Mouse (Mus musculus) mouse embryonic stem cell (cell line): Measurements from ENCODE around the gene Dgkz.

Experiments used
- in situ Hi-C, 2 experiments: fragments of 300-500 bp; cut with MboI; formaldehyde crosslinking; loops; 1 replicate in 1 of 2; 3 replicates in 1 of 2; pipeline ENCODE4 v1.14.3; 2019 to 2020; ENCODE audit warnings: low sequenced_read_pairs in 2 of 2, low pct_unique_long_range_greater_than_20kb in 1 of 2, mixed read lengths in 1 of 2; ENCODE audit not compliant: unreplicated experiment in 1 of 2

Dgkz gene

DNA sequence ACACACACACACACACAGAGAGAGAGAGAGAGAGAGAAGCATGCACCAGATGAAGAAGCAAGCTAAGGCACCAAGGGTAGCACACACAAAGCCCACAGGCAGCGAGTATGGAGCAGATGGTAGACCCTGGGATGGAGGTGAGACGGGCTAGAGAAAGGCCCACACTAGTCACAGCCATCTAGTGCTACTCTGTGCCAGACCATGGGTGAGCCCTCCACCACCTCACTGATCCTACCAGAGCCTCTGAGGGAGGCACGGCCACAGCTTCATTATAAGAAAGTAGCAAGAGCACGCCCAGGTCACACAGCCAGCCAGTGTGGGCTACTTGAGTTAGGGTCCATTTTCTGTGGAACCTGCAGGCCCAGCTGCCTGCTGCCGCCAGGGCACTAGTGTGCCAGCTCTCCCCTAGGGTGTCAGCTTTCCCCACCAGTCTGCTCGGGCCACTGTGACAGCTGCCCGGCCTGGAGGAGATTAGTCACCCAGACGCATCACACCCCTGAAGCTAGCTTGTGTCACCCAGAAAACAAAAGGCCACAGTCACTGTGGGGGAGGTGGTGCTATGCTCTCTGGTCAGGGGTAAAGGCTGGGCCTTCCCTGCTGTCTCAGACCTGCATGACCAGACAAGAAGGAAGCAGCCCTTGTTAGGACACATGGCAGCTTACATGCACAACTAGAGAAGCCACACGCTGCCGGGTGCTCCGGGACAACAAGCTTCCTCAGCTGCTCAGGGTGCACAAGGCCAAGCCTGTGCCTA lies 28.1 kb downstream of the Dgkz start:
- in situ Hi-C loops: no loop called here

GRCm38 (mm10) chr2:91946836-91947235 lies 28.8 kb downstream of the Dgkz start:
- in situ Hi-C loops: no loop called here

GRCm38 (mm10) chr2:91945483-91945882 lies 30.2 kb downstream of the Dgkz start, which contains the start of gene Gm9821:
Gene Gm9821, plus strand, starts transcription at chr2:91945703.
- in situ Hi-C loops: no loop called here

DNA sequence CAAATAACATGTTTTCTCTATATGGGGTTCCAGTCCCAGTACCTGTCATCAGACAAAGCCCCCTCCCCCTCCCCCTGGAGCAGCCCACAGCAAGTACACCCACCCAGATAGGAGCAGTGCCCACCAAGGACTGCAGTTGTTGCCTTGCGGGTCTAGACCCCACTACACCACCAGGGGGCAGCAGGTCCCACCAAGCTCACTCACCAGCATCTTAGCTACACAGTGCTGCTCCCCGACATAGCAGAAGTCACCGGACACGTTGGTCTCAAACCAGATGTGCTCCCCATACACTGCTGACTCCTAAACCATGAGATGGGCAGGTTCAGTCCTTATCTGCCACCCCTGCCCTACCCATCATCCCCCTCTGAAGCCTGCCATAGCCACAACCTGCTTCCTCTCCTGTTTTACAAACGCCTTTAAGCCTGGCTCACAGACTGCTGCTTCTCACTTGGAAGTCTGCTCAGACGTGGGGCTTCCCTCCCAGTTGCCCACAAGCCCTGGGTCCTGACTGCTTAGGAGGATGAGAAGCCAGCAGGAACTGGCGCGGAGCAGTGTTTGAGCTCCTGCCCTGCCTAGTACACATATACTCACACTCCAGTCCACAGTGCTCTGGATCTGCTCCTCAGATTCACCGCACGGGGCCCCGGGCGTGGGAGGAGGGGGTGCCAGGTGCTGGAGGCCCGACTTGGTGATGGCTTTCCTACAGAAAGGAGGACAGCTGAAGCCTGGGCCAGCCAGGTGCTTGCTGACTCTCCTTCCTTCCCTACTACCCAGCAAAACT lies 31.3 kb downstream of the Dgkz start:
- in situ Hi-C loops: no loop called here

DNA sequence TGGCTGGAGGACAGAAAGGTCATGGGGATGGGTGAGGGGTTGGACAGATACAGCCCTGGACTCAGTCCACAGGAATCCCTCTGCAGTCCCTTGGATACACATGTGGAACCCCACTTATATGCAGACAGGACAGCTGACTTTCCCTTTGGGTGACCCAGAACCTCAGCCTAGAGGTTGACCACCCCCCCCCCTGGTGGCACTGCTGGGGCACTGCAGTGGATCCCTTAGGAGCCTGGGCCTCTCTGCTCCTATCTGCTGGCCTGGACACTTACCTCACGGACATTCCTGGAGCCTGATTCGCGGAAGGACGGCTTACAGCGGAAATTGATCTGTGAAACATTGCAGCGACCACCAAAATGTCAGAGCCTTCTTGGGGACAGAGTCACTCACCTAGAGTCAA lies 33.3 kb downstream of the Dgkz start:
- in situ Hi-C loops: no loop called here

DNA sequence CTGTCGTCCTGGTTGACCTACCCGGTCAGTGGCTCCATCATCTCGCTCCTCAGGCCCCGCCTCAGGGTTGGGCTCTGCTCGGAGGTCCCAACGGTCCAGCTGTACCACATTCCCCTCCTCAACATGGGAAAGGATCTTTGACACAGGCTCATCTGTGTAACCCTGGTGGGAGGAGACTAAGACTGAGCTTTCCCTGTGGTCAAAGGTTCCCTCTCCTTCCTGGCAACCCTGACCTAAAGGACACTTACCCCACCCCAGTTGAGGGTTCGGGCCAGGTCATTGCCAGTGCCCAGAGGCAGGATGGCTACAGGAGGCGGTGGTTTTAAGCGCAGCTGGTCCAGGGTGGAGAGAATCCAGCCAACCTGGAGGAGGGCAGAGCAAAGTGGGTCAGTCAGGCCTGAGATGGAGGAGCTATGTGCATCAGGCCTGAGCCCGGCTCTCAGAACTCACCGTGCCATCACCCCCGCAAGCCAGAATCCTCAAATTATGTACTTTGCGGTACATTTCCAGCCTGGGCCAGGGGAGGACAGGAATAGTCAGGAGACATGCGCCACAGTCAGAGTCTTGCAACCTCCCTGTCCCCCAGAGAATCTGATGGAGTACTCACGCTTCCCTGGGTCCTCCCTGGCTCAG lies 36.2 kb downstream of the Dgkz start:
- in situ Hi-C loops: no loop called here

GRCm38 (mm10) chr2:91936154-91936553 lies 39.5 kb downstream of the Dgkz start:
- in situ Hi-C loops: no loop called here

- in situ Hi-C loops: loop anchor here in 1 of 2 experiments (5.0 kb wide), 1 partner anchor 37 kb away; no protein-coding TSS in a partner anchor
Observed at GRCm38 (mm10) chr2:91934826-91935525, 40.7 kb downstream of the Dgkz start.

DNA sequence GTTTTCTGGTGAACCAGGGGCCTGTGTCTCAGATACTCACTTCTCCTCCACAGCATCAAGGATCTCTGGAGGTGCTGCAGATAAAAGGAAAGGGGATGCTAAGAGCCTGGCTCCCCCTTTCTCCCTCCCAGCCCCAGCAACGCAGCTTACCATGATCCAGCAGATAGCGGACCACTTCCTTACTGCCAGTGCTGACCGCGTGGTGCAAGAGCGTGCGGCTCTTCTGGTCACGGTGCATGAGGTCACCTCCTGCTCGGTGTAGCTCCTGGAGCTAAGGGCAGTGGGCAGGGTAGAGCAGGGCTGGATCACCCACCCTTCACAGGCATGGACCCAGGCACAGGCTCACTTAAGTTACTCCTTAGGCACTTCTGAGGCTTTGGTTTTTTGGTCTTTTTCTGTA lies 41.6 kb downstream of the Dgkz start:
- in situ Hi-C loops: loop anchor here in 1 of 2 experiments (5.0 kb wide), 1 partner anchor 38 kb away; no protein-coding TSS in a partner anchor

- in situ Hi-C loops: loop anchor here in 1 of 2 experiments (5.0 kb wide), 1 partner anchor 39 kb away; no protein-coding TSS in a partner anchor
Observed at GRCm38 (mm10) chr2:91933471-91933870, 42.2 kb downstream of the Dgkz start.

- in situ Hi-C loops: loop anchor here in 1 of 2 experiments (5.0 kb wide), 1 partner anchor 39 kb away; no protein-coding TSS in a partner anchor
Observed at GRCm38 (mm10) chr2:91932737-91933350, 42.8 kb downstream of the Dgkz start.

- in situ Hi-C loops: loop anchor here in 1 of 2 experiments (5.0 kb wide), 1 partner anchor 40 kb away; no protein-coding TSS in a partner anchor
Observed at GRCm38 (mm10) chr2:91932160-91932711, 43.4 kb downstream of the Dgkz start, which contains the start of gene Mdk. Gene Mdk, minus strand, starts transcription at chr2:91932297.

DNA sequence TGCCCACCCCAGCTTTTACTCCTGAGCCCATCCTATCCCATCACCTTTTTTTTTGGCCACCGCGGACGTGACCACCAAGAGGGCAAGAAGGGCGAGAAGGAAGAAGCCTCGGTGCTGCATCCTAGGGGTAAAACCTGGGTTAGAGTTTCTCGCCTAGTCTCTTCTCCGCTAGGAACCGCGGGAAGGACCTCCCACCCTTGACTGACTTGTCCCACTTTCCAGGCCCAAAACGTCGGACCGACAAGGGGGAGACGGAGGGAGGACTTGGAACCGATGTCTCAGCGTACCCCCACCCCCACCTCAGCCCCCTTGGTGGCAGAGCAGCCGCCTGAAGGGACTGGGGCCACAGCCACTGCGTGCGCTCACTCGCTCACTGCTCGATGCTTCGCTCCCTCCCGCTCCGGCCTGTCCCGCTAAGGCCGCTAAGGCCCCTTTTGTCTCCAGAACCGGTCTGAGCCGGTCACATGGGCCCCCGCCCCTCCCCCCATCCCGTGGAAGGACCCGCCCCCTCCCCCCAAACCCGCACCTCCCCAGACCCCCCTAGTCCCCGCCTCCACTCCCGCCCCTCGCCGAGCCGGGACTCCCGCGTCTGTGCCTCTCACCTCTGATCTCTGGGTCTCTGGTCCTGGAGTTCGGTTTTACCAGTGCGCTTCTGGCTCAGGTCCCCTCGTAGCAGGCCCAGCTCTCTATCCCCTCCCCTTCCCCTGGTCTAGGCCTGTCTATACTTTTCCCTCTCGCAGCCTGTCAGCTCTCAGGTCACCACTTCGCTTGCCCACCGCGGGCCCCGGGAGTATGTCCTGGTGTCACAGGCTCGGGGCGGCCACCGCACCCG lies 44.1 kb downstream of the Dgkz start:
- in situ Hi-C loops: loop anchor here in 1 of 2 experiments (5.0 kb wide), 1 partner anchor 41 kb away; no protein-coding TSS in a partner anchor

GRCm38 (mm10) chr2:91930761-91931291 lies 44.8 kb downstream of the Dgkz start:
- in situ Hi-C loops: loop anchor here in 1 of 2 experiments (5.0 kb wide), 1 partner anchor 41 kb away; no protein-coding TSS in a partner anchor

- in situ Hi-C loops: loop anchor here in 1 of 2 experiments (5.0 kb wide), 1 partner anchor 42 kb away; no protein-coding TSS in a partner anchor
Observed at GRCm38 (mm10) chr2:91929936-91930335, 45.7 kb downstream of the Dgkz start.

DNA sequence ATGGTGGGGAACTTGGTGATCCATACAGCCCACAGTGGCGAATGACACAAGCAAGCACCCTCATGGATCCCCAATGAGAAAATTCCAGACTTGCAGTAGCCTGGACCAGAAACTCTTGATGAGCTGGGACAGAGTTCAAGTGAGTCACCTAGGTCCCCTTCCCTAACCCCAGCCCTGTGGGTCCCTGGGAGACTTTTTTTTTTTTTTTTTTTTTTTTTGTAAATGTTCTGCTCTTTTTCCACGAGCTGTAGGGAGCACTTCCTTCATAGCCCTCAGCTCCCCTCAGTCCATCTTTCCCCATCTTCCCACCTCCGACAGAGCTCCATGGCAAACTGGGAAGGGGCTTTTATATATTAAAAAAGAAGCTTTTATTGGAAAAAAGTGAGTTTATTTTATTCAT lies 46.2 kb downstream of the Dgkz start:
- in situ Hi-C loops: no loop called here
